Mouse (Mus musculus): Measurements from ENCODE around the gene Acss2.

The Acss2 gene

DNA sequence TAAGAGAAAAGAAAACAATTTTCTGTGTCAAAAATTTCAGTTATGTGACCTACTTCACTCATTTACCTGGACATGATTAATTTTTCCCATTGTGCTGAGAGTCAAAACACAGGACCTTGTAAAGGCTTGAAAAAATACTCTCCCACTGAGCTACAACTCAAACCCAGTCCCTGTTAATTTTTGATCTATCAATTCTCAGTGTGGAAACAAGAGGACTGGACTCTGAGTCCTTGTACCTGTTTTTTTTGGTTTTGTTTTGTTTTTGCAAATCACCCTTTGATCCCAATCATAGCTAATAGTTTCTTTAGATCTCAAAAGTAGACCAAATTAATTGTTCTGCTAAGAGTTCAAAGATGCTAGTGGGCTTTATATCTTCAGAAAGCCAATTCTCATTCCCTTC is 21.9 kb downstream of the Acss2 start:
- DNase-seq, result no peak

DNA sequence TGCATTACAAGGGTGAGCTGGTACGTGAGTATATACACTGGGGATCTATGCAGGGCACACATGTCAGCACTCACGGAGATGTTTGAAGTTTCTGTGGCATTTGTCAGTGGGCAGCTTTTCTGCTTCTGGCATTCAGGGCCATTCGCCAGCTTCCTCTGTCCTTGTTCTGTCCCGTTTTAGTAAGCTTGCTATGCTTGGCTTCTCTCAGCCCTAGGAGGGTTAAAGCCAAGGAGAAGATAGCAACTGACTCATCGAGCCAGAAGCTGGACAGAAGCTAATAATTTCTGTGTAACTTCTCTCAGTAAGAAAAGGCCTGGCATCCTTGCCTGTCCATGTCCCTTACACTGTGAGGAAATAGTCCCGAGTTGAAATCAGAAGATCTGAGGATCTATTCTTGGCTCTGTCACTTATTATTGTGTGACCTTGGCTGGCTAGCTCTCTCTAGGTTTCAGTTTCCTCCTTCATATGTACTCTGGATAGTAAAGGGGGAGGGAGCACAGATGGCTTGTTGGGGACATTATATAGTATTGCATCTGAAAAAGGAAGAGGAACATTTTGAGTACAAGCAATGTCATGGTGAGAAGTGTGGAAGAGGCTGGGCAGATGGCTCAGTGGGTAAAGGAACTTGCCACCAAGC is 23.2 kb downstream of the Acss2 start:
- no peak for DNase-seq

DNA sequence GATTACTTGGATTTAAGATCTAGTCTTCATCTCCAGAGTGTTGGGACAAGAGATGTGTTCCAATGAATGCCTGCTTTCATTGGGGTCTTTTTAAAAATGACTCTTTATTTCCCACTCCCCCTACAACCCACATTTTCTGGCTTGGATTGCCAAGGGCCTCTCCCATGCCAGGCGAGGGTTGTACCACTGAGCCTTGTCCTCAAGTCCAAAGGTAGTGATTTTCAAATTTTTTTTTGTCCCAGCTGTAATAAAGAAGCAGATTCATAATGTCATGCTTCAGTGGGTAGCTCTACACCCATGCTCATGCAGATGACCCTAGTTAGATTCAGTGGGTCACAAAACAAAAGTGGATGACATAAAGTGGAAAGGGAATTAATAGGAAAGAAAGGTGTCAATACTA is 29.2 kb downstream of the Acss2 start:
- DNase-seq, result no peak

DNA sequence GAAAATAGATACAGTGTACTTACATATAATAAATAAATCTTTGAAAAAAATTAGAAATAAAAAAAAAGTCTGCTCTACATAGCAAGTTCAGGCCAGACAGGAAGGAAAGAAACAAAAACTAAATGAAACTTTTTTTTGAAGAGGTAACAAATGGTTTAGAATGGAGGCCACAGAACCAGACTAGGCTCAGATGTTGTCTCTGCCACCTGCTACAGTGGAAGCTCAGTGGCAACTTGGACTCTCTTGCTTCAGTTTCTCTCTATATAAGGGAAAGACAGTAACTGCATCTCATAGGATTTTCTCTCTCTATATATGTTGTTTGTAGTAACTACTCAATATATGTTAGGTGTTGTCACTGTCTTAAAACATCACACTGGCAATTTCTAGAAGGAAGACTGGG is 34.6 kb downstream of the Acss2 start:
- no peak for DNase-seq

DNA sequence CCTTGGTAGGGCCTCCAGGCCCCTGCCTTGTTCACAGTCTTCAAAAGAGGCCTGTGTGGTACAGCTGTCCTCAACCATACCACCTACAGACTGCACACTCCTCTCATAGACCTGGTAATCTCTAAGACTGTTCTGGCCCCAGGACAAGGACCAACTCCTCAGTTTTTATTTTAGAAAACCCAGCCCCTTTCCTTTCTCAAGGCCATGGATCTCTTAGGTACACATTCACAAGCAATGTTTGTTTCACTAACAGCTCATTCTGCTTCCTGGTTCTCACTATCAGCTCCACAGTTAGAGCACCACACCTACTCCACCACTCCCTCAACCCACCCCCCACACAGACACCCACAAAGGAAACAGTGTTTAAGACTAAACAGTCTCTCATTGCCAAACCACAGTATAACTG is 35.2 kb downstream of the Acss2 start:
- DNase-seq, result no peak

DNA sequence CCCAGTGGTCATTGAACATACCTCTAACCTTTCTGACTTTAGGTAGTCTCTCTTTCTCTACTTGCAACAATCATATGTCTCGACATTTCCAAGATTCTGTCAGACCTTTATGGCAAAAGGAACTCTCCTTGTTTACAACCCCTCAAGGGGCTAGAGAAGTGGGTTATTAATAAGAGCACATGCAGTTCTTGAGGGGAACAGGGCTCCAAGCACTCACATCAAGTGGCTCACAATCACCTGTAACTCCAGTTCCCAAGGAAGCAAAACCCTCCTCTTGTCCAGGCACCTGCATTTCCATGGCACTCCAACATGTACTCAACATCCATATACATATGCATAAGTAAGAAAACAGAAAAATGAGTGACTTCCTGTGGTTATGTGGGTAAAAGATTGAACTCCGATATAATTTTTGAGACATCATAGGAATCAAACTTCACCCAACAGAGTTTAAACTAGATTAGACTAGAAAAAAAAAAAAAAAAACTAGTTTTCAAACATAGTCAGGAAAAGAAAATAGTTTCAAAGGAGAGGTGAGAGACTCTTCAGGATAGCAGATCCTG is 36.8 kb downstream of the Acss2 start:
- no peak for DNase-seq

DNA sequence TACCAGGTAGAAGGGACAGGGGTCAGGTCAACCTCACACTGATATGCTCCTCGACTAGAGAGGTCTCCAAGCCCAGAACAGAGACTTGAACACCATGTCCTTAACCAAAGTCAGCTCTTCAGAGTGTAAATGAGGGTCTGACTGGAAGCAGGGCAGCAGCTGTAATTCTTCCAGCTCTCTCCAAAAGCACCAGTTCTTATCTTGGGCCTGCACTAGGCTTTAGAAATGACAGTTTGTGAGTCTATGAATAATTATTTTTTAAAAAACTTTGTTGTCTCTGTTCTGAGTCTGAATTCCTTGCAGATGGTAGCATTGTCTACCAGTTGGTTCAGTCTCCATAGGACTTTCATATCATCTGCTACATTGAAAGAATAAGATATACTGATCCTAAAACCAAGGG is 44.5 kb downstream of the Acss2 start:
- DNase-seq, result no peak

DNA sequence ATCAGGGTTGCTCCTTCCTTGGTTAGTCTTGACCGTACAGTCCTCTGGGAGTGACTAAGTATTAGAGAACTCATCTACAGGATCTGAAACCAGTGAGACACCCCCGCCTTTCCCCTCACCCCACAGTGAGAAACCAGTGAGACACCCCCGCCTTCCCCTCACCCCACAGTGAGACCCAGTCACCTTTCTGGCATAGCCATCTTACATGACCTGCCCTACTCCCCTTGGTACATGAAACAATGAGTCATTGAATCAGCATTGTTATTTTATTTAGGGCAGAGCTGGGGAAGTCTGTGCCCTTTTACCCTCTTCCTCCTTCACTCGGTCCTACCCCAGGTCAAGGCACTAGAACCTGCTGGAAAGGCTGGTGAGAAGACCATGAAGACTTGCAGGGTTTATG is 45.2 kb downstream of the Acss2 start:
- DNase-seq, result no peak

DNA sequence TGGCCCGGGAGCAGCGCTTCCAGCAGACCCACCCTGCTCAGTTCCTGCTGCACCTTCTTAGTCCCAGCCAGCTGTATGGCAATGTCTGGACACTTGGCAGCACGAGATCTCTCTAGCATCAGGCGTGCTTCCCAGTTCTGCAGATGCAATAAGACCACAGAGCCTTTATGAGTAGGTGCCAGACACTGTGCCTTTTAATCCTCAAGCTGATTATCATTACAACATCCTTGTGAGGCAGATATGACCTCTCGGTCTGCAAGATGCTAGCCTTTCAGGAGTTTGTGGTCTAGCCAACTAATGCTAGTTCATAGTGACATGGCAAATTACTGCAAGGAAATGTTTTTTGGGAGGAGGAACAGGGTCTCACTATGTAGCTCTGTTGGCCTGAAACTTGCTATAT is 50.0 kb downstream of the Acss2 start:
- DNase-seq, result no peak

DNA sequence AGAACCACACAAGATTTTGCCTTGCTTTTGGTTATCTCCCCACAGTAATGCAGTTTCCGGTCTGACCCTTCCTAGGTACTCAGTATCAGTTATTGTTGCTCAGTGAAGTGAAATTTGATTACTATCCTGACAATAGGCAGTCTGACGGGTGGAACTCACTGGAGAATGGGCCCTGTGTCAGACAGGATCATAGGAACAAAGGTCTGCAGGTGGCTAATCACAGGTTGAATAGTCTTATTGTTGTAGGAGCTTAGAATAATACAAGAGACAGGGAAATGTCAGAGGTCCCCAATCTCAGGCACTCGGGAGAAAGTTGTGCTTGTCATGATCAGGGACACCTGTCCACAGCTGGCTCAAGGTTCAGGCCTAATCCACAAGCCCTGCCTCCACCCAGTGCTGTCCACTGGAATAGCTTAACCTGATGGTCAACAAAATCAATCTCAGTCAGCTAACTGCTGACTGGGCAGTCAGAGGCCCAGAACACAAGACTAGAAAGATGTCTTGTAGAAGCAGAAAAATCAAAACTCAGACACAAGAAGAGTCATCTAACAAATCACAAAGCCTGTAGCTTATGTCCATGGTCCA is 51.6 kb downstream of the Acss2 start:
- DNase-seq, result no peak

DNA sequence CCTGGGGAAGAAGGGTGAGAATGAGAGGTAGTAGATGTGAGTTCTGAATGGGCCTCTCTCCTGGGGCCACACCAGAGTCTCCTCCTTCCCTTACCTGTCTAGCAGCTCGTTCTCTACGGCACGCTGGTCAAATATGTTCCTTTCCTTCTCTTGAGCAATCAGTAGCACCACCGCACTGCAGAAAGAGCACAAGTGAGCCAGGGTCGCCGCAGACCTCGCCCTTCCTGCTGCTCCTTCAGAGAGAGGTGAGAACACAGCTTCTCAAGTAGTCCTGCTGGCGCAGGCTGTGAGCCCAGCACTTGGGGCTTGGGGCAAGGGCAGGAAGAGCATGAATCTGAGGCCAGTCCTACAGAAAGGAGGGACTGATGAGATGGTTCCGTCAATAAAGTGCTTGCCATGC is 55.3 kb downstream of the Acss2 start:
- DNase-seq, result no peak

DNA sequence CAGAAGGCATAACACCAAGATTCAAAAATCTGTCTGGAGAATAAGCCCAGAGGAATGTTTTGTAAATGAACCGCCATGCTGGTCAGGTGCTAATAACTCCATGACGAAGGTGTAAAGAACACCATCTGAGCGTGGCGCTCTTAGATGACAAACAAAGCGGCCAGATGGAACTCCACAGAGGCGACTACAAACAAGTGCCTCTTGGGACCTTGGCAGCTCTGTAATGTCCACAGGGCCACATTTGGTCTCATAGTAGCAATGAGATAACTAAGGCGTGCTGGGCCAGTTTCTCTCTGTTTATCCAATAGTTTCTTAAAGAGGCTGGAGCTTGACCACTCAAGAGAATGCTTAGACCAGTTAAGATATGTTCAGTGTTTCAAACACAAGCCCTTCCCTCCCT is 56.2 kb downstream of the Acss2 start:
- no peak for DNase-seq

DNA sequence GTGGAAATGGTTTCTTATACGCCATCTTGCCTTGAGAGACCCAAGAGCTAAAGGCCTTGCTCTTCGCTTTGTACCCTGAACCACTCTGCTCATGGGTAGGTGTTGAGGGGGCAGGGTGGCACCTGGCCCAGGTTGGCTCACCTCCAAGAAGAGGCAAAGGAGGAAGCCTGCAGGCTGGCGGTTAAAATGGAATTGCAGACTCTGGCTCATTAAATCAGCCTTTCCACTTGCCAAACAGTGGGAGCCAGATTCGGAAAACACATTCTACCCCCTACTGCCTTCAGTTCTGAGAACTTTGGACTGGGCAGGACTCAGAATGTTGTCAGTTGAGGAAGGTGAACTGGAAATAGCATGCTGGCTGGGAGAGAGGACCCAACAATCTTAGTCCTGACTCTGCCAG is 57.0 kb downstream of the Acss2 start:
- peak; percentile 19 for DNase-seq

DNA sequence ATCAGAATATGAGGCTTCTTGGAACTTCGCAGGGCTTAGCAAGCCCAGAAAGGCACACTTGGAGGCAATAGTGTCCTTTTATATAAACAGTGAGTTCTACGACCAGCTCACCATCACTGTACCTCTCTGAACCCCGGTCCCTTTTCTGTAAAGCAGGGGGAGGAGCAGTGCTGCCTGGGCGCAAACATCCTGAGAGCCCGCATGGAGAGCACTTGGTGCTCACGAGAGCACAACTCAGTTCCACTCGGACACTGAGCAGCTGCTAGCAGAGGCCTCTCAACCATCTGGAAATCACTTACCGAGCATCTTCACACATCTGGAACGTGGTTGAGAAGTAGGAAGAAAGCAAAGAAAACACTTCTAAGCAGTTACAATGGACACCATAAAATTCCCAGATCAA is 58.9 kb downstream of the Acss2 start:
- no peak for DNase-seq

DNA sequence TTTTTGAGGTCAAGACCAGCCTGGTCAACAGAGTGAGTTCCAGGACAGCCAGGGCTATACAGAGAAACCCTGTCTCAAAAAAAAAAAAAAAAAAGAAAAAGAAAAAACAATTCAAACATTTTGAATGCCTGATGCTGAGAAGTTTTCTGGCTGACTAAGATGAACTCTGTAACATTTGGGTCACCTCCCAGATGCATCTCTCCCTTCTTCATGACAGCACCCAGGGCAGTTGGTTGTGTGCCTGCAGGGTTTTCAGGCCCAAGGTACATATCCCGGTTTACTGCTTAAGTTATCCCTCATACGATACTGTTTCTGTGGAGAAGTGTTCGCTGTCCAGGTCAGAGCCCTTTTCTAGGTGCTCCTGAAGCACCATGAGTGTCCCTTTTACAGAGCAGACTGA is 62.6 kb downstream of the Acss2 start:
- DNase-seq, result no peak

DNA sequence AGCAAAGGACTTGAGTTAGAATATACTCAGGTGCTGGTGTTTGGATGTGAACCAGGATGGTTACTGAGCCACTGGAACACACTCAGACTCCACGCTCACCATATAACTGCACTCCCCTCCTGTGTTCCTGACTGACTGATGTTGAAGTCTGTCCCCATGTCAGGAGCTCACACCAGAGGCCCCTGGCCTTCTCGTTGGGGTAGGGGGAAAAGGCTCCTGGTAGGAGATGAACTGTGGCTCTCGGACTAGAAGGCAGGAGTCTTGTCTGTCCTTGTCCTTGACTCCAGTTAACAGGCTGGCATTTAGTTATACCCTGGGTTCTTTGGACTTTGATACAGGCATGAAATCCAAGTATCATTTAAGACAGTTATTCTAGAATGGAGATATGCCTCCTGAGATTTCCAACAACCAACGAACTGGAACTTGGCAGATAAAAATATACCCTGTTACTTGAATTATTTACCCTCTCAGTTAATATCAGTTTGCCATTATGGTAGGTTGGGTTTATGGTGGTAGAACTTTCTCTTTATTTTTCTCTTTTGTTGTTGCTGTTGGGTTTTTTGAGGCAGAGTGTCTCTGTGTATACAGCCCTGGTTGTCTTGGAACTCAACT is 64.7 kb downstream of the Acss2 start:
- no peak for DNase-seq

DNA sequence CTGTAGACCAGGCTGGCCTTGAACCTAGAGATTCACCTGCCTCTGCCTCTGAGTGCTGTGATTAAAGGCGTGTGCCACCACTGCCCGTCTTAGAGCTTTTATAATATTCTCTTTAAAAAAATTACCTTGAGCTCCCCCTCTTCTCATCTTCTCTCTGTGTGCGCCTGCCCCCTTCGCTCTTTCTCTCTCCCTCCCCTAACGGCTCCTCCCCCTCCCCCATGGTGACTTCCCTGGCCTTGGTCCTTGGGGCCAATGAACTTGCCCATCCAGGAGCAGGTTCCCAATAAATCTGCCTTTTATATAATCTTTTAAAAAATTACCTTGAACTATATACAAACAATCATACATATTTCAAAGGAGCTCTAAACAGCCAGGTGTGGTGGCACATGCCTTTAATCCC is 65.2 kb downstream of the Acss2 start:
- DNase-seq, result no peak

DNA sequence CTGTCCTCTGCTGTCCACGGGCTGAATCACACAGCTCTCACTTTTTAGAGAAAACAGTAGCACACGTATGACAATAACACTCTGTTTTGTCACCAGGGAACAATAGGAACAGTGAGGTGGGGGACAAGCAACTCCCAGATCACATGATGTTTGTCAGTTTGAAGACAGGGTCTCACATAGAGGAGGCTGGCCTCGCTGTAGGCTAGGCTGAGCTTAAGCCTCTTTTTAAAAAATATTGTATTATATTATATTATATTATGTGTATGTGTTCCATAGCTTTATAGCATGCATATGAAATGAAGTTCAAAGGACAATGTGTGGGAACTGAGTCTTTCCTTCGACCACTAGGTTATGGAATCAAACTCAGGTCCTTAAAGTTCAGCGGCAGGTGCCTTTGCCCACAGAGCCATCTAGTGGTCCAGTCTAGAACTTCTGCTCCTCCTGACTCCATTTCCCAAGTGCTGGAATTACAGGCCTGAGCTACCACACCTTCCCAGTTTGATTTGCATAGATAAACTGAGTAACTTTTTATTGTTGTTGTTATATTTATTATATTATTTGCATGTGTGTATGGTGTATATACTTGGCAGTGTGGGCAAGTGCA is 66.3 kb downstream of the Acss2 start:
- DNase-seq, result peak; percentile 51

DNA sequence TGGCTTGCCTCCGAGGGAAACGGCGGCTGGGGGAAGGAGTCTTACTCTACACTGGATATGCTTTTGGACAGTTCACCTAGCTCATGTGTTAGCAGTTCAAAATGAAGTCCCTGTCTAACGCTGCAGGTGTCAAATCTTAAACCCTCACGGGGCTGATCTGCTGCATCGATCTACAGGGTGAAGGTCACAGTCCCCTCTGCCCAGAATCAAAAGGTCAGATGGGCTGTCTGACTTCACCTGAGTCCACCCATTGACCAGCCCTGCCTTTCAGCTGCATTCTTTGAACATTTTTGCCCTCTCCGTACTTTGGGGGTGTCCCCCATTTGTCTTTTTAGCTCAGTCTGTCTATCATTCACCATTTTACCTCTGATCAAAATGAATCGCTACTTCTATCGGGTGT is 67.3 kb downstream of the Acss2 start:
- DNase-seq, result no peak

DNA sequence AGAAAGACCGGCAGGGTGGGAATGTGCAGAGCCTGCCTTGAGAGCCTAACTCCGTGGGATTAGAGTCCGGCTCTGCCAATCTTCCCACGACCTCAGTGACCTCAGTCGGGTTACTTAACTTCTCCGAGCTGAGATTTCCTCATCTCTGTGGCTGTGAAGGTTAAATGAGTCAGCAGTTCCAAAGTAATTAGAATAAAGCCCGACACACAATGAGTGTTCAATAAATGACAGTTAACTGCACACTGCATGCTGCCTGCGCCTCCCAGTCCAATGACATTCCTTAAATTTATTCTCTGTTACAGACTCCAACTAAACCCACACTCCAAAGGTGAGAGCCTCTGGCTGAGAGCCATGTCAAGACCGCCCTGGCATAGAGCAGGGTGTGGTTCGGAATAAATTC is 67.7 kb downstream of the Acss2 start:
- no peak for DNase-seq

DNA sequence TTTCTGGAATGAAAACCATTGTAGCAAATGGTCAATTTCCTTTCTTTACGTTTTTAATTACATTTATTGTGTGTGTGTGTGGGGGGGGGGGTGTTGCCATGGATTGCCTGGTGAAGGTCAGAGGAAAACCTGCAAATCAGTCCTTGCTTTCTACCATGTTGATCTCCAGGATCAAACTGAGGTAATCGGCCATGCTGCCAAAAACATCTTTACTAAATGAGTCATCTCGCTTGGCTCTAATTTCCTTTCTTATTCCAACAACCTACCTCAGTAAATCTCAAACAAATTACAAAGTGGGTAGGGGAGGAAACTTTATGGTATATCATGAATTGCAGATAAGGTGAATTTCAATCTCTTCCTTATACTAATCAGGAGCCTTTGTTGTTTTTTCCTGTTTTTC is 70.4 kb downstream of the Acss2 start:
- DNase-seq, result no peak

DNA sequence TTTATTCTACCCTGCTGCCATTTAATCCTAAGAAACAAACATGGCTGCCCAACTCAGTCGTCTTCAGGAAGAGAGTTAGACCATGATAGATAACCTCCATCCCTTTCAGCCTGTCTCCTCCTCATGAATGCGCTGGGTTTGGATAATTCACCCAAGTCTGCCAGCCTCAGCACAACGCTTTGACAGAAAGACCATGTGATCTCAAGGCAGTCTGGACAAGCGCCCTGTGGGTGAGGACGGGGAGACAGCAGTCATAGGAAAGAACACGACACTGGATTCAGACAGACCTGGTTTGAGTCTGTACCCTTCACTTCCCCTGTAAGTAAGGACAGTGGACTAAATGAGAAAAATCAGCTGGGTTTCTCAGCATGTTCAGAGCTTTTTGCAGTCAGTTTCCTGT is 71.8 kb downstream of the Acss2 start:
- DNase-seq, result no peak

DNA sequence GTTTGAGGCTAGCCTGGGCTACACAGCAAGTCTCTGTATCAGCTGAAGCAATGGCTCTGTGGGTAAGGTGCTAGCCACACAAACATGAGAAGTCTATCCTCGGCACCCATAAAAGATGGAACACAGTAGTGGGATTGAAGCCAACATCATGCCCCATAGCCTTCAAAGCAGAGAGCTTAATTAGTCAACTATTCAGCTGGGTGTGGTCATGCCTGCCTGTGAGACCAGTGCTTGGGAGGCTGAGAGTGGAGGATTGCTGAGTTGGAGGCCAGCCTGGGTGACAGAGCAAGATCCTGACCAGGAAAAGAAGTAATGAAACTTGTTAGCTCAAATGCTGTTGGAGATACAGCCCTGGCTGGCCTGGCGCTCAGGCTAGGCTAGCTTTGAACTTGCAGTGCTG is 73.1 kb downstream of the Acss2 start:
- DNase-seq, result no peak

DNA sequence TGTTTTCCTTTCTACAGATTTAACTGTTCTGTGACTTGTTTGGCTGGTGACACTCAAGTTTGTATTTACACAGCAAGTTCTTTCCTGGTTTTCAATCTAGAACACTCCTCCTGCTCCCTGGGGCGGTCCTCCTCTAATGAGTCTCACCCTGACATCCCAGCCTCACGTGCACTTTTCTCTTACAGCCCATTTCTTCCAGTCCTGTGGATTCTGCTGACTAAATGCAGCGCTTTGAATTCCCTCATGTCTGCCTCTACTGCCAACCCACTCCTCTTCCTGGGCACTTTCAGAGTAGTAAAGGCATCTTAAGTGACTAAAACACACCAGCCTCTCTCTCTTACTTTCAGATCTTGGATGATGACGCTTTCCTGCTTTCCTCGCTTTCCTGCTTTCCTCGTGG is 73.9 kb downstream of the Acss2 start:
- DNase-seq, result no peak
